Mouse (Mus musculus): ENCODE data around the gene Cfap46.

DNA sequence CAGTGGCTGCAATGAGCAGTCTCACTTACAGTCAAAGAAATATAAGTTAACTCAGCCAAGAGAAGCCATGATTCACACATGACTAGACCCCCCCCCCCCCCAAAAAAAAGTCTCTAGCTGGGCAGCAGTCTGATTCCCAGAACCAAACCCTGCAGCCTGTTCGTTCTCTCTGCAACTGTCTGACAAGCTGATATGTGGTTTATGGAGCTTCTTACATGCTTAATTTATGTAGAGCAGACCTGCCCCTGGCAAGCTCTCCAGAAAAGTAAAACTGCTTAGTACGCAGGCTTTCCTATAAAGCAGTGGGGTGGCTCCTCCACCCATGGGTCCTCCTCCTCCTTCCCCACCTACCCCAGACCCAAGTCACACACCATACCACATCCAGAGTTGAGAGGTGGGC, 50.2 kb downstream of the Cfap46 start:
- TF ChIP-seq GATA1 (IDR thresholded peaks at IDR 0.05; ENCODE audit: borderline replicate concordance, low read length), result no peak
- no peak for TF ChIP-seq FLI1 (IDR thresholded peaks at IDR 0.05; ENCODE audit: low read length)

Data from megakaryocyte, embryonic 14.5 days (primary cell).